Mouse (Mus musculus) lung, postnatal 0 days (tissue): ENCODE data around the gene Chrna7.

ENCODE experiments used
- CTCF ChIP-seq: IDR thresholded peaks from 2 replicates; pipeline ENCODE4 v1.5.1; 2016; ENCODE audit warnings: antibody characterized with exemption, mild to moderate bottlenecking
- EP300 ChIP-seq: IDR thresholded peaks from 2 replicates; pipeline ENCODE4 v1.6.1; 2016; ENCODE audit warnings: antibody characterized with exemption, mild to moderate bottlenecking, control low read depth

GRCm38 (mm10) chr7:63237852-63238516 is 25.6 kb upstream of the Chrna7 start:
- TF ChIP-seq CTCF (no peak), EP300 (no peak)
